Mouse (Mus musculus): ENCODE results near the gene Krtap26-1. TPM values are rescaled to one million over a fixed set of nuclear protein-coding genes. Genes with fewer than 3 reads are reported as not detected.

The Krtap26-1 gene
- polyA plus RNA-seq, 1 experiment, result not detected

GRCm38 (mm10) chr16:88657426-88657825, 9.8 kb upstream of the Krtap26-1 start:
- no peaks in the 10 kb centered on the region for H3K36me3 ChIP-seq (ENCODE audit: control insufficient read depth, insufficient read depth)
- no peak overlapping the region for H3K4me3 ChIP-seq
- H3K79me2 ChIP-seq (ENCODE audit: control insufficient read depth, insufficient read depth), result no peaks in the 10 kb centered on the region
- no peak overlapping the region for H3K4me2 ChIP-seq (ENCODE audit: low read depth)
- no peaks in the 10 kb centered on the region for H3K27me3 ChIP-seq (ENCODE audit: control insufficient read depth, insufficient read depth, insufficient read length)
- no peak overlapping the region for H3ac ChIP-seq (ENCODE audit: control insufficient read depth, insufficient read length)
- TF ChIP-seq USF1 (IDR thresholded peaks at IDR 0.05; ENCODE audit: low read depth), result no peak
- TF ChIP-seq MYOG (IDR thresholded peaks at IDR 0.05; ENCODE audit: control insufficient read depth in 1 of 3, insufficient read depth in 1 of 3, insufficient read length in 2 of 3, low read depth in 2 of 3), result no peak
- no peak for TF ChIP-seq TCF3 (IDR thresholded peaks at IDR 0.05; ENCODE audit: insufficient read length, low read depth)
- TF ChIP-seq REST (IDR thresholded peaks at IDR 0.05; ENCODE audit: insufficient read depth, insufficient read length), result no peak
- no peak for TF ChIP-seq POLR2A (IDR thresholded peaks at IDR 0.05; ENCODE audit: insufficient read length, low read depth)
- no peak for TF ChIP-seq CEBPB (IDR thresholded peaks at IDR 0.05; ENCODE audit: insufficient read depth, poor library complexity, severe bottlenecking)
- no peak for TF ChIP-seq E2F4 (IDR thresholded peaks at IDR 0.05; ENCODE audit: insufficient read depth)
- TF ChIP-seq TCF12 (IDR thresholded peaks at IDR 0.05; ENCODE audit: insufficient read depth, poor library complexity, severe bottlenecking), result no peak
- no peak for TF ChIP-seq MYOD1 (IDR thresholded peaks at IDR 0.05; ENCODE audit: control insufficient read depth in 1 of 3, insufficient read length in 2 of 3, low read depth in 2 of 3)
- TF ChIP-seq POLR2AphosphoS2 (IDR thresholded peaks at IDR 0.05; ENCODE audit: insufficient read length, low read depth), result no peak
- TF ChIP-seq SRF (IDR thresholded peaks at IDR 0.05; ENCODE audit: control insufficient read depth, insufficient read length, low read depth), result no peak
- no peak for TF ChIP-seq MAX (IDR thresholded peaks at IDR 0.05; ENCODE audit: low read depth)

GRCm38 (mm10) chr16:88651952-88652351, 4.4 kb upstream of the Krtap26-1 start:
- H3K79me2 ChIP-seq (ENCODE audit: control insufficient read depth, insufficient read depth), result no peaks in the 10 kb centered on the region
- H3ac ChIP-seq (ENCODE audit: control insufficient read depth, insufficient read length), result no peak overlapping the region
- no peaks in the 10 kb centered on the region for H3K27me3 ChIP-seq (ENCODE audit: control insufficient read depth, insufficient read depth, insufficient read length)
- H3K36me3 ChIP-seq (ENCODE audit: control insufficient read depth, insufficient read depth), result no peaks in the 10 kb centered on the region
- no peak overlapping the region for H3K4me3 ChIP-seq
- H3K4me2 ChIP-seq (ENCODE audit: low read depth), result no peak overlapping the region
- TF ChIP-seq MYOD1 (IDR thresholded peaks at IDR 0.05; ENCODE audit: control insufficient read depth in 1 of 3, insufficient read length in 2 of 3, low read depth in 2 of 3) (no peak), USF1 (IDR thresholded peaks at IDR 0.05; ENCODE audit: low read depth) (no peak), MYOG (IDR thresholded peaks at IDR 0.05; ENCODE audit: control insufficient read depth in 1 of 3, insufficient read depth in 1 of 3, insufficient read length in 2 of 3, low read depth in 2 of 3) (no peak), TCF3 (IDR thresholded peaks at IDR 0.05; ENCODE audit: insufficient read length, low read depth) (no peak), POLR2A (IDR thresholded peaks at IDR 0.05; ENCODE audit: insufficient read length, low read depth) (no peak), TCF12 (IDR thresholded peaks at IDR 0.05; ENCODE audit: insufficient read depth, poor library complexity, severe bottlenecking) (no peak), CEBPB (IDR thresholded peaks at IDR 0.05; ENCODE audit: insufficient read depth, poor library complexity, severe bottlenecking) (no peak), SRF (IDR thresholded peaks at IDR 0.05; ENCODE audit: control insufficient read depth, insufficient read length, low read depth) (no peak), POLR2AphosphoS2 (IDR thresholded peaks at IDR 0.05; ENCODE audit: insufficient read length, low read depth) (no peak)

GRCm38 (mm10) chr16:88651082-88651481, 3.5 kb upstream of the Krtap26-1 start:
- Histone ChIP-seq H3K27me3 (ENCODE audit: control insufficient read depth, insufficient read depth, insufficient read length) (no peaks in the 10 kb centered on the region), H3K79me2 (ENCODE audit: control insufficient read depth, insufficient read depth) (no peaks in the 10 kb centered on the region), H3K36me3 (ENCODE audit: control insufficient read depth, insufficient read depth) (no peaks in the 10 kb centered on the region), H3K4me2 (ENCODE audit: low read depth) (no peak overlapping the region), H3ac (ENCODE audit: control insufficient read depth, insufficient read length) (no peak overlapping the region), H3K4me3 (no peak overlapping the region)
- TF ChIP-seq CEBPB (IDR thresholded peaks at IDR 0.05; ENCODE audit: insufficient read depth, poor library complexity, severe bottlenecking) (no peak), E2F4 (IDR thresholded peaks at IDR 0.05; ENCODE audit: insufficient read depth) (no peak), MYOG (IDR thresholded peaks at IDR 0.05; ENCODE audit: control insufficient read depth in 1 of 3, insufficient read depth in 1 of 3, insufficient read length in 2 of 3, low read depth in 2 of 3) (no peak), TCF3 (IDR thresholded peaks at IDR 0.05; ENCODE audit: insufficient read length, low read depth) (no peak), USF1 (IDR thresholded peaks at IDR 0.05; ENCODE audit: low read depth) (no peak), SRF (IDR thresholded peaks at IDR 0.05; ENCODE audit: control insufficient read depth, insufficient read length, low read depth) (no peak), MAX (IDR thresholded peaks at IDR 0.05; ENCODE audit: low read depth) (no peak), MYOD1 (IDR thresholded peaks at IDR 0.05; ENCODE audit: control insufficient read depth in 1 of 3, insufficient read length in 2 of 3, low read depth in 2 of 3) (no peak), POLR2A (IDR thresholded peaks at IDR 0.05; ENCODE audit: insufficient read length, low read depth) (no peak), POLR2AphosphoS2 (IDR thresholded peaks at IDR 0.05; ENCODE audit: insufficient read length, low read depth) (no peak), TCF12 (IDR thresholded peaks at IDR 0.05; ENCODE audit: insufficient read depth, poor library complexity, severe bottlenecking) (no peak), REST (IDR thresholded peaks at IDR 0.05; ENCODE audit: insufficient read depth, insufficient read length) (no peak)

GRCm38 (mm10) chr16:88646366-88647111, 1.1 kb downstream of the Krtap26-1 start:
- H3K27me3 ChIP-seq (ENCODE audit: control insufficient read depth, insufficient read depth, insufficient read length), result no peaks in the 10 kb centered on the region
- H3K79me2 ChIP-seq (ENCODE audit: control insufficient read depth, insufficient read depth), result no peaks in the 10 kb centered on the region
- H3K36me3 ChIP-seq (ENCODE audit: control insufficient read depth, insufficient read depth), result no peaks in the 10 kb centered on the region
- H3K4me3 ChIP-seq, result no peak overlapping the region
- H3K4me2 ChIP-seq (ENCODE audit: low read depth), result no peak overlapping the region
- no peak for TF ChIP-seq SRF (IDR thresholded peaks at IDR 0.05; ENCODE audit: control insufficient read depth, insufficient read length, low read depth)
- TF ChIP-seq E2F4 (IDR thresholded peaks at IDR 0.05; ENCODE audit: insufficient read depth), result no peak
- TF ChIP-seq TCF12 (IDR thresholded peaks at IDR 0.05; ENCODE audit: insufficient read depth, poor library complexity, severe bottlenecking), result no peak
- no peak for TF ChIP-seq MYOD1 (IDR thresholded peaks at IDR 0.05; ENCODE audit: control insufficient read depth in 1 of 3, insufficient read length in 2 of 3, low read depth in 2 of 3)
- H3ac ChIP-seq (ENCODE audit: control insufficient read depth, insufficient read length), result no peak overlapping the region
